Comparison of ENCODE assay signal across 9 mouse cellular contexts in genomic region chr5:67532756-67533255, GRCm38 (mm10).
DNase-seq lines count a peak whose midpoint lies in the region; ATAC-seq and TF ChIP-seq lines count a peak whose summit lies in the region.
"Had no signal": no experiment of that assay in that cellular context is flagged by ENCODE, and none has a peak within 500 bp of the region (broad histone marks: within the 10 kb centered on the region; RNA-seq: fewer than 3 reads in every experiment).

No protein-coding gene starts in this region.

- H3K27ac ChIP-seq in kidney, adult 2 months (ENCODE audit: insufficient read depth, low read depth, low read length) = no peak overlapping the region
- no peak overlapping the region for H3K27ac ChIP-seq in lung, embryonic 14.5 days (ENCODE audit: low read depth)

- H3K9me3 ChIP-seq in lung, embryonic 14.5 days (ENCODE audit: low read depth, low read length) = no peaks in the 10 kb centered on the region
- H3K9me3 ChIP-seq: G1E had no signal

- TF ChIP-seq POLR2A in kidney, adult 2 months (IDR thresholded peaks at IDR 0.05; ENCODE audit: low read depth, low read length) = no peak

- H3K4me3 ChIP-seq in kidney, adult 2 months (ENCODE audit: insufficient read depth, low read depth, low read length) = peak overlapping the region; percentile 27; the same call in 1 of the 2 replicates
- H3K4me3 ChIP-seq in lung, embryonic 14.5 days (ENCODE audit: low read depth, low read length) = no peak overlapping the region

- H3K9ac ChIP-seq in lung, embryonic 14.5 days = no peak overlapping the region

- H3K4me1 ChIP-seq in kidney, adult 2 months (ENCODE audit: control insufficient read depth, insufficient read depth, low read length) = peaks cover 4% of the 10 kb centered on the region; the same call in 1 of the 2 replicates
- H3K4me1 ChIP-seq in lung, embryonic 14.5 days (ENCODE audit: insufficient read depth) = no peaks in the 10 kb centered on the region

- no peak for TF ChIP-seq CTCF in kidney, adult 2 months (conservative IDR thresholded peaks at IDR 0.05; ENCODE audit: insufficient read depth, insufficient read length, low read depth, low read length)
- TF ChIP-seq CTCF in lung, embryonic 14.5 days (IDR thresholded peaks at IDR 0.05; ENCODE audit: low read depth) = no peak

- H3K27me3 ChIP-seq in kidney, adult 2 months (replicated peaks; ENCODE audit: control insufficient read depth, insufficient read depth, low read length) = no peaks in the 10 kb centered on the region
- no peaks in the 10 kb centered on the region for H3K27me3 ChIP-seq in lung, embryonic 14.5 days (ENCODE audit: insufficient read depth, low read length)

- 13% methylated on average over 15 of the region's 15 CpGs for WGBS in kidney, adult 2 months
- WGBS in lung, embryonic 14.5 days = 36% methylated on average over 15 of the region's 15 CpGs

- H3K36me3 ChIP-seq in kidney, adult 2 months (ENCODE audit: control insufficient read depth, insufficient read depth, low read length) = no peaks in the 10 kb centered on the region
- H3K36me3 ChIP-seq in lung, embryonic 14.5 days (ENCODE audit: insufficient read depth) = no peaks in the 10 kb centered on the region
- H3K36me3 ChIP-seq: G1E had no signal

- peak overlapping the region; percentile 45 for H3K4me2 ChIP-seq in lung, embryonic 14.5 days

- DNase-seq in layer of hippocampus, adult 11-12 months (ENCODE audit: low spot score) = peak; percentile 9
- DNase-seq in layer of hippocampus, adult 9-11 months = no peak
- peak; percentile 26 for DNase-seq in embryo, embryonic 11 days
- DNase-seq in heart, adult 9 months (ENCODE audit: low spot score in 2 of 2) = peak; percentile 59 to 72
- peak; percentile 21 for DNase-seq in kidney, adult 2 months
- no peak for DNase-seq in lung, embryonic 14.5 days
- DNase-seq in right cerebral cortex, postnatal 25 days = peak; percentile 15
- no peak for DNase-seq in spleen, adult 18-20 months

- peak; percentile 6; the same call in 1 of the 2 replicates for ATAC-seq in lung, embryonic 14.5 days (ENCODE audit: insufficient read depth)

Comparison
In these comparisons a context has a peak if more than half of its experiments do, and no peak if none do; other contexts are left out.
1. DNase-seq: peak in layer of hippocampus, adult 11-12 months (single experiment), embryo, embryonic 11 days (single experiment), heart, adult 9 months (2 of 2), kidney, adult 2 months (single experiment) and right cerebral cortex, postnatal 25 days (single experiment); none in layer of hippocampus, adult 9-11 months (single experiment), lung, embryonic 14.5 days (single experiment) and spleen, adult 18-20 months (0 of 2).